Mouse (Mus musculus) lung, postnatal 0 days (tissue): Measurements from ENCODE around the gene Angptl4. TPM values are rescaled to one million over a fixed set of nuclear protein-coding genes. Genes with fewer than 3 reads are reported as not detected.
"Not testable (repeated sequence)": the region's sequence is repeated elsewhere in the genome, so short reads cannot be mapped to it uniquely, and the experiment has no call there.

Source experiments
- ATAC-seq: fragments of 200-750 bp; cut with Nextera tagmentation; 2 replicates; pipeline ENCODE4 v1.8.0; 2017; ENCODE audit warnings: moderate library complexity
- DNase-seq: peaks from one replicate; pipeline ENCODE4 v3.0.0-alpha.2; 2016; ENCODE audit warnings: low spot score
- H3K27ac ChIP-seq: fragments of 300-500 bp; sonication (generic); 2 replicates; pipeline ENCODE4 v1.5.1; 2014; ENCODE audit warnings: antibody characterized with exemption, mild to moderate bottlenecking, low read length, mixed read lengths
- H3K27me3 ChIP-seq: fragments of 300-500 bp; sonication (generic); replicated peaks from 2 replicates; pipeline ENCODE4 v1.6.1; 2014; ENCODE audit warnings: low read length, mixed read lengths; ENCODE audit not compliant: insufficient read depth
- H3K36me3 ChIP-seq: fragments of 300-500 bp; sonication (generic); 2 replicates; pipeline ENCODE4 v1.6.1; 2014; ENCODE audit warnings: low read length, mixed read lengths; ENCODE audit not compliant: insufficient read depth
- H3K4me1 ChIP-seq: fragments of 300-500 bp; sonication (generic); 2 replicates; pipeline ENCODE4 v1.6.1; 2014; ENCODE audit warnings: antibody characterized with exemption, low read depth, low read length, mixed read lengths; ENCODE audit not compliant: insufficient read depth
- H3K4me2 ChIP-seq: fragments of 300-500 bp; sonication (generic); replicated peaks from 2 replicates; pipeline ENCODE4 v1.6.1; 2014; ENCODE audit warnings: low read depth, mild to moderate bottlenecking, low read length, moderate library complexity, mixed read lengths
- H3K4me3 ChIP-seq: fragments of 300-500 bp; sonication (generic); 2 replicates; pipeline ENCODE4 v1.5.1; 2014; ENCODE audit warnings: low read depth, low read length
- H3K9ac ChIP-seq: fragments of 300-500 bp; sonication (generic); replicated peaks from 2 replicates; pipeline ENCODE4 v1.6.1; 2014; ENCODE audit warnings: low read depth, mild to moderate bottlenecking
- H3K9me3 ChIP-seq: fragments of 300-500 bp; sonication (generic); 2 replicates; pipeline ENCODE4 v1.6.1; 2016; ENCODE audit warnings: low read length, mixed read lengths
- CTCF ChIP-seq: IDR thresholded peaks from 2 replicates; pipeline ENCODE4 v1.5.1; 2016; ENCODE audit warnings: antibody characterized with exemption, mild to moderate bottlenecking
- EP300 ChIP-seq: IDR thresholded peaks from 2 replicates; pipeline ENCODE4 v1.6.1; 2016; ENCODE audit warnings: antibody characterized with exemption, mild to moderate bottlenecking, control low read depth
- WGBS: fragments of 180-500 bp; shearing (Covaris S2); extraction: QIAGEN DNeasy Blood & Tissue Kit; methylation state at CpG from one replicate; pipeline ENCODE4 v1.1.7; 2014; 5-methylcytosine and 5-hydroxymethylcytosine counted together
- polyA plus RNA-seq: library from polyadenylated mRNA; unstranded; fragments of >200 nt; fragmentation: Nextera tagmentation; extraction: Ambion mirVana; gene quantifications from 2 replicates; pipeline ENCODE4 v1.2.1, GENCODE M21; 2015

Gene Angptl4
- polyA plus RNA-seq, 1 experiment from 2014 or later = 125 TPM

DNA sequence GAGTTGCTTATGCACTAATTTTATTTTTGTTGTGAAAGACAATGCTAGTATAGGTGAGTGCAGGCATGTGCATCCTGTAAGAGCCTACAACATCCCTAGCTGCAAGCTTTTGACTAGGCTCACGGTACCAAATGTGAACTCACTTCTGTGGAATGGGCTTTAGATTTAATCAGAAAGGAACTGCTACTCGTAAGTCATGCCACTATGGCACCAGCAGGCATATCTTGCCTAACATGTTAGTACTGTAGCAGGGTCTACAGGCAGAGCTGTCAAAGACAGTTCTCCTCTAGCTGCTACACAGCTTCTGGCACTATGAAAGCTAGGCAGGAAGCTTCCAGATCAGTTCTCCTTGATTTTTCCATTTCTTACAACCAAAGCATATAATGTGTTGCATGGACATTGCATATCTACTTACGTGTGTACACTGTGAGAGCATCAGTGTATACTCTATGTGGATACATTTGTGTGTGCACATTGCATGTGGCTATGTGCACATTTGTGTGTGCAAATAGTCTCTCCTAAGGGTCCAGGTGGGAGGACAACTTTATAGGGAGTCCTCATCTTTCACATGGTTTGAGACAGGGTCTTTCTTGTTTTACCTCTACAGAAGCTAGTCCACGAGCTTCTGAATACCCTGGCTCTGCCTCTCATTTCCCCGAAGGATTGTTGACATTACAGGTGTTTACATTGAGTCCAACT is 36.8 kb downstream of the Angptl4 start:
- Histone ChIP-seq H3K36me3 (peaks cover 17% of the 10 kb centered on the region; the same call in 1 of the 2 replicates), H3K27ac (no peak overlapping the region), H3K4me2 (no peak overlapping the region), H3K9ac (no peak overlapping the region), H3K27me3 (no peaks in the 10 kb centered on the region), H3K9me3 (no peaks in the 10 kb centered on the region), H3K4me1 (no peaks in the 10 kb centered on the region), H3K4me3 (no peak overlapping the region)
- 60% methylated on average over 5 of the region's 5 CpGs for WGBS
- TF ChIP-seq CTCF = no peak
- no peak for TF ChIP-seq EP300
- DNase-seq (no peak), ATAC-seq (no peak)

GRCm38 (mm10) chr17:33742420-33742819 is 39.2 kb downstream of the Angptl4 start:
- WGBS = 94% methylated on average over 1 of the region's 1 CpGs
- DNase-seq (no peak), ATAC-seq (no peak)
- Histone ChIP-seq H3K9ac (no peak overlapping the region), H3K27me3 (no peaks in the 10 kb centered on the region), H3K27ac (no peak overlapping the region), H3K4me3 (no peak overlapping the region), H3K36me3 (peaks cover 12% of the 10 kb centered on the region; the same call in 1 of the 2 replicates), H3K9me3 (no peaks in the 10 kb centered on the region), H3K4me1 (no peaks in the 10 kb centered on the region), H3K4me2 (no peak overlapping the region)
- no peak for TF ChIP-seq EP300
- TF ChIP-seq CTCF = no peak

GRCm38 (mm10) chr17:33733526-33733925 is 48.1 kb downstream of the Angptl4 start:
- not testable (repeated sequence) for H3K27me3 ChIP-seq, H3K9me3 ChIP-seq, H3K9ac ChIP-seq, H3K4me1 ChIP-seq, ATAC-seq, H3K4me2 ChIP-seq, H3K27ac ChIP-seq, H3K4me3 ChIP-seq, H3K36me3 ChIP-seq, DNase-seq
- 62% methylated on average over 10 of the region's 10 CpGs for WGBS

DNA sequence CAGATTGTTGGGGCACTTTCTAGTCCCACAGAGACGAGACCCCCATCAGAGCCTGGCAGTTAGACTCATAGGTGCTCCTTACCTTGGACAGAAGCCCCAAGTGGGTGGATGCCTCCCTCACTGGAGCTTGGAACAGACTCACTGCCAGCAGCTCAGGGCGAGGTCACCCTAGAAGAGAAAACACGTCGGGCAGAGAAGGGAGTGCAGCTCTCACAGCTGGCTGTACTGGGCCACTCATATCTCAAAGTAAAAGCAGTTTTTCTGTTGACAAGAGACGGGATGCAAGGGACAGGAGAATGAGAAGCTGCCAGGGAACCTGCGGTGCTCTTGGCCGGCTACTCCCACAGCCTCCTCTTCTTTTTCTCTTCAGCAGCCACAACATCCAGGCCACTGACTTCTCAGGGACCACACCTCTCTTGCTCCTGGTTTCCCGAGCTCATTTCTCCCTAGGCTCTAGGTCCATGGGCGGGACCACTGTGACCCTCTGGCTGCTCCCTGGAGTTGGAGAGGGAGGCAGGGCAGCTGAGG is 49.0 kb downstream of the Angptl4 start:
- DNase-seq, H3K4me2 ChIP-seq, H3K4me1 ChIP-seq, H3K36me3 ChIP-seq, H3K9ac ChIP-seq, ATAC-seq, H3K27ac ChIP-seq, H3K9me3 ChIP-seq, H3K4me3 ChIP-seq, H3K27me3 ChIP-seq: not testable (repeated sequence)
- WGBS = 48% methylated on average over 9 of the region's 9 CpGs

- DNase-seq (peak; percentile 41), ATAC-seq (no peak)
- no peaks in the 10 kb centered on the region for H3K4me1 ChIP-seq
- 51% methylated on average over 2 of the region's 2 CpGs for WGBS
- no peak overlapping the region for H3K4me3 ChIP-seq
- TF ChIP-seq CTCF (peak; percentile 59), EP300 (no peak)
- H3K9me3 ChIP-seq = no peaks in the 10 kb centered on the region
- no peak overlapping the region for H3K27ac ChIP-seq
- H3K9ac ChIP-seq = no peak overlapping the region
- no peaks in the 10 kb centered on the region for H3K36me3 ChIP-seq
- no peak overlapping the region for H3K4me2 ChIP-seq
- no peaks in the 10 kb centered on the region for H3K27me3 ChIP-seq
These were observed 52.4 kb downstream of the Angptl4 start for GRCm38 (mm10) chr17:33729215-33729614.

GRCm38 (mm10) chr17:33728396-33728795 is 53.2 kb downstream of the Angptl4 start:
- no peak overlapping the region for H3K27ac ChIP-seq
- no peaks in the 10 kb centered on the region for H3K4me1 ChIP-seq
- no peak overlapping the region for H3K9ac ChIP-seq
- H3K4me3 ChIP-seq = no peak overlapping the region
- TF ChIP-seq EP300 = no peak
- TF ChIP-seq CTCF = no peak
- DNase-seq (no peak), ATAC-seq (no peak)
- H3K4me2 ChIP-seq = no peak overlapping the region
- no peaks in the 10 kb centered on the region for H3K9me3 ChIP-seq
- H3K36me3 ChIP-seq = no peaks in the 10 kb centered on the region
- H3K27me3 ChIP-seq = no peaks in the 10 kb centered on the region
- 72% methylated on average over 2 of the region's 2 CpGs for WGBS

Other genes with a start within 250 kb of the Angptl4 start
- gene Myo1f, start 226.1 kb downstream of the Angptl4 start, polyA plus RNA-seq = 6.5 and 8.1 TPM in 2 replicates
- 30.5 and 34.2 TPM in 2 replicates for gene Zfp414, start 152.7 kb downstream of the Angptl4 start, polyA plus RNA-seq
- gene Pram1, start 143.8 kb downstream of the Angptl4 start, polyA plus RNA-seq = 1.00 and 1.3 TPM in 2 replicates
- 112 and 146 TPM in 2 replicates for gene Hnrnpm, start 95.0 kb downstream of the Angptl4 start, polyA plus RNA-seq
- 104 and 106 TPM in 2 replicates for gene March2, start 63.2 kb downstream of the Angptl4 start, polyA plus RNA-seq
- gene Rab11b, start 21.3 kb downstream of the Angptl4 start, polyA plus RNA-seq = 258 and 279 TPM in 2 replicates
- 186 and 211 TPM in 2 replicates for gene Kank3, start 28.7 kb upstream of the Angptl4 start, polyA plus RNA-seq
- gene Rps28, start 42.7 kb upstream of the Angptl4 start, polyA plus RNA-seq = 906 and 1,023 TPM in 2 replicates
- gene Ndufa7, start 42.7 kb upstream of the Angptl4 start, polyA plus RNA-seq = 455 and 501 TPM in 2 replicates
- gene Cd320, start 61.3 kb upstream of the Angptl4 start, polyA plus RNA-seq = 37.6 and 39.3 TPM in 2 replicates
- not detected in 2 replicates for gene Gm7029, start 92.0 kb upstream of the Angptl4 start, polyA plus RNA-seq
- 0.37 and 1.0 TPM in 2 replicates for gene Kifc1, start 108.8 kb upstream of the Angptl4 start, polyA plus RNA-seq
- 0.29 and 0.55 TPM in 2 replicates for gene Platr17, start 123.3 kb upstream of the Angptl4 start, polyA plus RNA-seq
- gene Daxx, start 127.6 kb upstream of the Angptl4 start, polyA plus RNA-seq = 23.9 and 29.0 TPM in 2 replicates
- 102 and 113 TPM in 2 replicates for gene Tapbp, start 134.1 kb upstream of the Angptl4 start, polyA plus RNA-seq
- gene Zbtb22, start 134.1 kb upstream of the Angptl4 start, polyA plus RNA-seq = 16.6 and 17.0 TPM in 2 replicates
- gene Rgl2, start 147.7 kb upstream of the Angptl4 start, polyA plus RNA-seq = 39.0 and 45.2 TPM in 2 replicates
- 99.7 and 103 TPM in 2 replicates for gene Pfdn6, start 158.5 kb upstream of the Angptl4 start, polyA plus RNA-seq
- gene Wdr46, start 158.8 kb upstream of the Angptl4 start, polyA plus RNA-seq = 8.8 TPM in 2 replicates
- gene B3galt4, start 169.7 kb upstream of the Angptl4 start, polyA plus RNA-seq = 9.3 and 12.0 TPM in 2 replicates
- gene Vps52, start 174.0 kb upstream of the Angptl4 start, polyA plus RNA-seq = 28.5 and 31.1 TPM in 2 replicates
- 1,282 and 1,435 TPM in 2 replicates for gene Rps18, start 174.2 kb upstream of the Angptl4 start, polyA plus RNA-seq
- gene H2-K1, start 218.5 kb upstream of the Angptl4 start, polyA plus RNA-seq = 213 and 222 TPM in 2 replicates
- 18.8 and 19.1 TPM in 2 replicates for gene Ring1, start 242.8 kb upstream of the Angptl4 start, polyA plus RNA-seq
- gene H2-Ke6, start 246.2 kb upstream of the Angptl4 start, polyA plus RNA-seq = 57.9 and 59.8 TPM in 2 replicates
- gene Slc39a7, start 249.9 kb upstream of the Angptl4 start, polyA plus RNA-seq = 130 and 131 TPM in 2 replicates
- 35.0 and 35.7 TPM in 2 replicates for gene Rxrb, start 250.0 kb upstream of the Angptl4 start, polyA plus RNA-seq